Mouse (Mus musculus) liver, embryonic 14.5 days (tissue): ENCODE measurements around the gene Rbm25. TPM values are rescaled to one million over a fixed set of nuclear protein-coding genes. Genes with fewer than 3 reads are reported as not detected.

Experiments used
- ATAC-seq: fragments of 200-750 bp; cut with Nextera tagmentation; 2 replicates; pipeline ENCODE4 v1.8.0; 2017; ENCODE audit warnings: moderate number of reproducible peaks, mild to moderate bottlenecking, moderate library complexity; ENCODE audit not compliant: insufficient read depth
- DNase-seq, 3 experiments: peaks; one replicate each; pipeline ENCODE4 v3.0.0-alpha.2; 2012 to 2013; ENCODE audit warnings: low read depth in 3 of 3, low spot score in 3 of 3
- H3K27ac ChIP-seq: fragments of 300-500 bp; sonication (generic); 2 replicates; pipeline ENCODE4 v1.5.1; 2014; ENCODE audit warnings: moderate library complexity, mild to moderate bottlenecking, control low read depth, inconsistent platforms
- H3K27me3 ChIP-seq: fragments of 300-500 bp; sonication (generic); 2 replicates; pipeline ENCODE4 v1.6.1; 2014; ENCODE audit warnings: mild to moderate bottlenecking, low read length, moderate library complexity; ENCODE audit not compliant: control insufficient read depth, insufficient read depth
- H3K36me3 ChIP-seq: fragments of 300-500 bp; sonication (generic); replicated peaks from 2 replicates; pipeline ENCODE4 v1.6.1; 2014; ENCODE audit warnings: low read depth; ENCODE audit not compliant: control insufficient read depth, insufficient read depth
- H3K4me1 ChIP-seq, 2 experiments: fragments of 200-500 bp in 1 of 2; fragments of 300-500 bp in 1 of 2; sonication (generic) in 1 of 2; replicated peaks; 2 replicates each; pipeline ENCODE4 v1.6.1; 2012 to 2014; ENCODE audit warnings: antibody characterized with exemption in 1 of 2, inconsistent platforms in 1 of 2, low read length in 1 of 2; ENCODE audit not compliant: control insufficient read depth in 2 of 2, insufficient read depth in 2 of 2
- H3K4me2 ChIP-seq: fragments of 300-500 bp; sonication (generic); 2 replicates; pipeline ENCODE4 v1.6.1; 2014; ENCODE audit warnings: low read depth, mild to moderate bottlenecking, control low read depth, moderate library complexity
- H3K4me3 ChIP-seq, 2 experiments: fragments of 200-500 bp in 1 of 2; fragments of 300-500 bp in 1 of 2; sonication (generic) in 1 of 2; 2 replicates each; pipeline ENCODE4 v1.5.1; 2012 to 2014; ENCODE audit warnings: low read depth in 2 of 2, low read length in 2 of 2, mild to moderate bottlenecking in 2 of 2, control low read depth in 1 of 2, inconsistent platforms in 1 of 2, moderate library complexity in 1 of 2; ENCODE audit not compliant: insufficient read depth in 1 of 2
- H3K9ac ChIP-seq: fragments of 300-500 bp; sonication (generic); replicated peaks from 2 replicates; pipeline ENCODE4 v1.6.1; 2014; ENCODE audit warnings: mild to moderate bottlenecking, control low read depth, moderate library complexity
- H3K9me3 ChIP-seq: fragments of 300-500 bp; sonication (generic); 2 replicates; pipeline ENCODE4 v1.6.1; 2016; ENCODE audit warnings: low read length, mixed read lengths; ENCODE audit not compliant: control insufficient read depth
- CTCF ChIP-seq: IDR thresholded peaks from 2 replicates; pipeline ENCODE4 v1.5.1; 2016; ENCODE audit warnings: antibody characterized with exemption, low read depth, control low read depth
- EP300 ChIP-seq: IDR thresholded peaks from 2 replicates; pipeline ENCODE4 v1.6.1; 2016; ENCODE audit warnings: antibody characterized with exemption, low read depth
- WGBS: fragments of 180-500 bp; shearing (Covaris S2); extraction: QIAGEN DNeasy Blood & Tissue Kit; methylation state at CpG from one replicate; pipeline ENCODE4 v1.1.7; 2014; ENCODE audit not compliant: insufficient replicate concordance; 5-methylcytosine and 5-hydroxymethylcytosine counted together
- polyA plus RNA-seq, 2 experiments: library from polyadenylated mRNA; depleted of rRNA in 1 of 2; stranded (reverse) in 1 of 2; unstranded in 1 of 2; fragments of >200 nt; fragmentation: Nextera tagmentation in 1 of 2; extraction: Ambion mirVana in 1 of 2; gene quantifications; 2 replicates each; pipeline versions ENCODE4 v1.2.1 to v1.2.3; 2012 to 2014

Rbm25 gene
- polyA plus RNA-seq, 2 experiments: 41.9 to 74.4 TPM

GRCm38 (mm10) chr12:83701608-83702007 is 70.6 kb downstream of the Rbm25 start:
- ATAC-seq: no peak
- no peak for DNase-seq
- peaks cover 11% of the 10 kb centered on the region for H3K36me3 ChIP-seq
- H3K27me3 ChIP-seq: no peaks in the 10 kb centered on the region
- no peak overlapping the region for H3K4me2 ChIP-seq
- peaks cover 7 to 9% of the 10 kb centered on the region in 2 experiments for H3K4me1 ChIP-seq
- H3K9ac ChIP-seq: no peak overlapping the region
- no peak overlapping the region for H3K4me3 ChIP-seq
- 87% methylated on average over 7 of the region's 7 CpGs for WGBS
- no peaks in the 10 kb centered on the region for H3K9me3 ChIP-seq
- no peak overlapping the region for H3K27ac ChIP-seq
- peak; percentile 4; the same call in 1 of the 2 replicates for TF ChIP-seq CTCF
- TF ChIP-seq EP300: no peak

GRCm38 (mm10) chr12:83702796-83703195 is 71.8 kb downstream of the Rbm25 start:
- no peak overlapping the region for H3K9ac ChIP-seq
- H3K27ac ChIP-seq: no peak overlapping the region
- peaks cover 7 to 11% of the 10 kb centered on the region in 2 experiments for H3K4me1 ChIP-seq
- peaks cover 11% of the 10 kb centered on the region for H3K36me3 ChIP-seq
- H3K4me3 ChIP-seq: no peak overlapping the region
- TF ChIP-seq EP300 (no peak), CTCF (no peak)
- DNase-seq (no peak), ATAC-seq (no peak)
- no peaks in the 10 kb centered on the region for H3K27me3 ChIP-seq
- WGBS: 79% methylated on average over 4 of the region's 4 CpGs
- H3K4me2 ChIP-seq: no peak overlapping the region
- no peaks in the 10 kb centered on the region for H3K9me3 ChIP-seq

GRCm38 (mm10) chr12:83706951-83707350 is 75.9 kb downstream of the Rbm25 start:
- Histone ChIP-seq H3K4me3 (no peak overlapping the region), H3K27me3 (no peaks in the 10 kb centered on the region), H3K4me1 (peaks cover 13 to 25% of the 10 kb centered on the region in 2 experiments), H3K9ac (no peak overlapping the region), H3K9me3 (no peaks in the 10 kb centered on the region), H3K4me2 (no peak overlapping the region), H3K36me3 (peaks cover 8% of the 10 kb centered on the region), H3K27ac (no peak overlapping the region)
- DNase-seq (no peak), ATAC-seq (no peak)
- WGBS: 74% methylated on average over 4 of the region's 4 CpGs
- TF ChIP-seq EP300: no peak
- no peak for TF ChIP-seq CTCF

GRCm38 (mm10) chr12:83708160-83709092 is 77.4 kb downstream of the Rbm25 start:
- H3K36me3 ChIP-seq: peaks cover 9% of the 10 kb centered on the region
- TF ChIP-seq CTCF (no peak), EP300 (no peak)
- DNase-seq (peak in 2 of 3 experiments; percentile 30 to 64), ATAC-seq (peak; percentile 73)
- peak overlapping the region; percentile 45 for H3K4me2 ChIP-seq
- H3K9me3 ChIP-seq: no peaks in the 10 kb centered on the region
- 62% methylated on average over 7 of the region's 7 CpGs for WGBS
- H3K27ac ChIP-seq: peak overlapping the region; percentile 27; the same call in 1 of the 2 replicates
- no peaks in the 10 kb centered on the region for H3K27me3 ChIP-seq
- no peak overlapping the region; a peak in 1 of 4 replicates for H3K4me3 ChIP-seq
- H3K4me1 ChIP-seq: peaks cover 9 to 25% of the 10 kb centered on the region in 2 experiments
- 0 out of 2 replicates have a peak overlapping the region, but pooled peaks have one; percentile 3 for H3K9ac ChIP-seq

- Histone ChIP-seq H3K4me2 (no peak overlapping the region), H3K27me3 (no peaks in the 10 kb centered on the region), H3K27ac (no peak overlapping the region), H3K4me1 (peaks cover 9 to 21% of the 10 kb centered on the region in 2 experiments), H3K36me3 (peaks cover 11% of the 10 kb centered on the region), H3K9me3 (no peaks in the 10 kb centered on the region), H3K9ac (no peak overlapping the region), H3K4me3 (no peak overlapping the region)
- 74% methylated on average over 2 of the region's 2 CpGs for WGBS
- TF ChIP-seq EP300: no peak
- TF ChIP-seq CTCF: no peak
- DNase-seq (no peak), ATAC-seq (no peak)
Observed at GRCm38 (mm10) chr12:83709934-83710333, 78.9 kb downstream of the Rbm25 start.
